Mouse (Mus musculus) limb, embryonic 14.5 days (tissue): ENCODE measurements around the gene 4932438H23Rik. TPM values are rescaled to one million over a fixed set of nuclear protein-coding genes. Genes with fewer than 3 reads are reported as not detected.
A peak's percentile ranks its signal among the peaks of the same experiment; 100 is the strongest.

ENCODE experiments used
- ATAC-seq: fragments of 200-750 bp; cut with Nextera tagmentation; 2 replicates; pipeline ENCODE4 v1.8.0; 2017; ENCODE audit warnings: low read depth, moderate number of reproducible peaks, moderate TSS enrichment; ENCODE audit not compliant: low FRiP score
- DNase-seq: peaks from one replicate; pipeline ENCODE4 v3.0.0-alpha.2; 2015; ENCODE audit warnings: low spot score
- H3K27ac ChIP-seq: fragments of 300-500 bp; sonication (generic); replicated peaks from 2 replicates; pipeline ENCODE4 v1.5.1; 2014; ENCODE audit warnings: low read depth, mild to moderate bottlenecking, low read length, moderate library complexity, mixed read lengths
- H3K27me3 ChIP-seq: fragments of 300-500 bp; sonication (generic); 2 replicates; pipeline ENCODE4 v1.6.1; 2014; ENCODE audit warnings: low read length, mixed read lengths; ENCODE audit not compliant: control insufficient read depth, insufficient read depth
- H3K36me3 ChIP-seq: fragments of 300-500 bp; sonication (generic); 2 replicates; pipeline ENCODE4 v1.6.1; 2014; ENCODE audit warnings: mild to moderate bottlenecking, low read length, moderate library complexity, mixed read lengths; ENCODE audit not compliant: control insufficient read depth, insufficient read depth
- H3K4me1 ChIP-seq: fragments of 300-500 bp; sonication (generic); 2 replicates; pipeline ENCODE4 v1.6.1; 2014; ENCODE audit warnings: antibody characterized with exemption, low read length, mixed read lengths; ENCODE audit not compliant: control insufficient read depth, insufficient read depth
- H3K4me2 ChIP-seq: fragments of 300-500 bp; sonication (generic); replicated peaks from 2 replicates; pipeline ENCODE4 v1.6.1; 2014; ENCODE audit warnings: low read depth, mild to moderate bottlenecking, low read length, moderate library complexity; ENCODE audit not compliant: severe bottlenecking
- H3K4me3 ChIP-seq: fragments of 300-500 bp; sonication (generic); replicated peaks from 2 replicates; pipeline ENCODE4 v1.5.1; 2014; ENCODE audit warnings: low read length
- H3K9ac ChIP-seq: fragments of 300-500 bp; sonication (generic); 2 replicates; pipeline ENCODE4 v1.6.1; 2014; ENCODE audit warnings: mild to moderate bottlenecking, low read depth, low read length, moderate library complexity; ENCODE audit not compliant: severe bottlenecking
- H3K9me3 ChIP-seq: fragments of 300-500 bp; sonication (generic); 2 replicates; pipeline ENCODE4 v1.6.1; 2016; ENCODE audit warnings: low read length; ENCODE audit not compliant: control insufficient read depth
- POLR2A ChIP-seq: fragments of 200-500 bp; IDR thresholded peaks from 2 replicates; pipeline ENCODE4 v1.8.0; 2012; ENCODE audit warnings: inconsistent platforms, mild to moderate bottlenecking, moderate library complexity, borderline replicate concordance; ENCODE audit not compliant: insufficient read depth, insufficient read length; ENCODE audit errors: extremely low read depth
- WGBS: fragments of 180-500 bp; shearing (Covaris S2); extraction: QIAGEN DNeasy Blood & Tissue Kit; methylation state at CpG from one replicate; pipeline ENCODE4 v1.1.7; 2014; 5-methylcytosine and 5-hydroxymethylcytosine counted together
- polyA plus RNA-seq, 2 experiments: library from polyadenylated mRNA; depleted of rRNA in 1 of 2; stranded (reverse) in 1 of 2; unstranded in 1 of 2; fragments of >200 nt; fragmentation: Nextera tagmentation in 1 of 2; extraction: Ambion mirVana in 1 of 2; gene quantifications; 2 replicates each; pipeline versions ENCODE4 v1.2.1 to v1.2.3; 2012 to 2014

4932438H23Rik gene
- polyA plus RNA-seq, 2 experiments, result 0.32 to 0.45 TPM

DNA sequence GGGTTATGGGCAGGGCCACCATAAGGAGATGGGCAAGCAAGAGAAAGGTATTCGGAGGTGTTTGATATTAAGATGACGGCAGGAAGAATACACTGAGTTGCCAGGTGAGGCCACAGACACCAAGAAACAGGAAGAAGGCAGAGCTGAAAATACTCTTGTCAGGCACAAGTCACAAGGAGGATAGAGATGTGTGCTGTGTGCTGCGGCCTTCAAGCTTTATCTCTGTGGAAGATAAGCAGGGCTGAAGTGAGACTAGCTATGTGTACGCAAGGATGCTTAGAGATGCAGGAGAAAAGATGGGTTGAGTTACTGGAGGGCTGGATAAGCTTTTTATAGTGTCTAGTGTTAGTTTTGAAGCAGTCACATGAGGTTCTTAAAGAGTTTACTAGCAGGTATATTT is 37.7 kb downstream of the 4932438H23Rik start:
- H3K4me3 ChIP-seq, result no peak overlapping the region
- peaks cover 14% of the 10 kb centered on the region for H3K4me1 ChIP-seq
- H3K9ac ChIP-seq, result no peak overlapping the region
- WGBS, result 84% methylated on average over 4 of the region's 4 CpGs
- no peak for TF ChIP-seq POLR2A
- no peaks in the 10 kb centered on the region for H3K36me3 ChIP-seq
- no peak overlapping the region for H3K4me2 ChIP-seq
- no peak overlapping the region for H3K27ac ChIP-seq
- DNase-seq (no peak), ATAC-seq (no peak)
- no peaks in the 10 kb centered on the region for H3K9me3 ChIP-seq
- no peaks in the 10 kb centered on the region for H3K27me3 ChIP-seq

- Histone ChIP-seq H3K4me3 (no peak overlapping the region), H3K27me3 (no peaks in the 10 kb centered on the region), H3K9me3 (no peaks in the 10 kb centered on the region), H3K36me3 (no peaks in the 10 kb centered on the region), H3K27ac (no peak overlapping the region), H3K4me1 (peaks cover 14% of the 10 kb centered on the region), H3K4me2 (no peak overlapping the region), H3K9ac (no peak overlapping the region)
- ATAC-seq (no peak; the same call in 1 of the 2 replicates), DNase-seq (no peak)
- WGBS, result 46% methylated on average over 16 of the region's 16 CpGs
- no peak for TF ChIP-seq POLR2A
Observed at GRCm38 (mm10) chr16:91056043-91056821, 38.7 kb downstream of the 4932438H23Rik start.

- WGBS, result 57% methylated on average over 5 of the region's 5 CpGs
- Histone ChIP-seq H3K27me3 (no peaks in the 10 kb centered on the region), H3K4me2 (no peak overlapping the region), H3K4me3 (no peak overlapping the region), H3K9ac (no peak overlapping the region), H3K9me3 (no peaks in the 10 kb centered on the region), H3K27ac (no peak overlapping the region), H3K36me3 (no peaks in the 10 kb centered on the region), H3K4me1 (peaks cover 14% of the 10 kb centered on the region)
- no peak for TF ChIP-seq POLR2A
- ATAC-seq (no peak), DNase-seq (no peak)
Observed at GRCm38 (mm10) chr16:91055150-91055549, 39.8 kb downstream of the 4932438H23Rik start.

DNA sequence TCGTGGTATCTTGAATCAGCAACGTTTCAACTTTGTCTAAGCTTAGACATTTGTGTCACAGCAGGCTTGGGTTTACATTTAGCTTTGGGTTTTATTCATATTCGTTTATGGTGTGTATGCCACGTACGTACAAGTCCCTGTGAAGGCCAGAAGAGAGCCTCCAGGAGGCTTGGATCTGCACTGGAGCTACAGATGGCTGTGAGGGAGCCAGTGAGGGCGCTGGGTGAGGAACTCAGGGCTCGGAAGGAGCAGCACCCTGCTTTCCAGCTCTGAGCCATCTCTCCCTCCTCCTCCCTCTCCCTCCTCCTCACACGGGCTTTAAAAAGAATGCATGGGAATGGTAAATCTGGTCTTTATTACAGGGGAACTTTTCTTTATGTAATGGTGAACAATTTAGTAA is 41.3 kb downstream of the 4932438H23Rik start:
- no peaks in the 10 kb centered on the region for H3K9me3 ChIP-seq
- no peak overlapping the region for H3K4me2 ChIP-seq
- no peaks in the 10 kb centered on the region for H3K27me3 ChIP-seq
- H3K27ac ChIP-seq, result no peak overlapping the region
- WGBS, result 37% methylated on average over 8 of the region's 8 CpGs
- ATAC-seq (no peak), DNase-seq (no peak)
- no peak for TF ChIP-seq POLR2A
- no peaks in the 10 kb centered on the region for H3K36me3 ChIP-seq
- H3K4me1 ChIP-seq, result peaks cover 14% of the 10 kb centered on the region
- H3K4me3 ChIP-seq, result no peak overlapping the region
- H3K9ac ChIP-seq, result no peak overlapping the region

DNA sequence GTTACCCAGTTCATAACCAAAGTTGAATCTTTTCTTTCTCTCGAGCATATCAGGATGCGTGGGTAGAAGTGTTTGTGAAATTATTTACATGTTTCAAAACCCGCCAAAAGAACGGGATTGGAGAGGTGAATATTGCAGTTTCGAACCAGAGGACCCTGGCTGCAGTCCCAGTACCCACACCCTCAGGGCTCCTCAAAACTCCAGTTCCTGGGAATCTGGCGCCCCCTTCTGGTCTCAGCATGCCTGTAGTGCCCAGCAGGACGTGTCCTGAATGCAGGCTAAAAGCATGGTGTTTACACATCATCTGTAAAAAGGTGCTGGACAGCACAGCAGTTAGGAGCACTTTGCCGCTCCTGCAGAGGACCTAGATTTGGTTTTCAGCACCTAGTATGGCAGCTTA is 49.4 kb downstream of the 4932438H23Rik start:
- no peak overlapping the region for H3K4me2 ChIP-seq
- H3K9ac ChIP-seq, result no peak overlapping the region
- DNase-seq (peak; percentile 18), ATAC-seq (no peak)
- no peak overlapping the region for H3K27ac ChIP-seq
- H3K4me3 ChIP-seq, result no peak overlapping the region
- no peak for TF ChIP-seq POLR2A
- H3K9me3 ChIP-seq, result no peaks in the 10 kb centered on the region
- no peaks in the 10 kb centered on the region for H3K27me3 ChIP-seq
- peaks cover 13% of the 10 kb centered on the region for H3K36me3 ChIP-seq
- 67% methylated on average over 8 of the region's 8 CpGs for WGBS
- H3K4me1 ChIP-seq, result peaks cover 6% of the 10 kb centered on the region; the same call in 1 of the 2 replicates
